23 mouse cellular contexts compared by ENCODE assay signal in the genomic region with DNA sequence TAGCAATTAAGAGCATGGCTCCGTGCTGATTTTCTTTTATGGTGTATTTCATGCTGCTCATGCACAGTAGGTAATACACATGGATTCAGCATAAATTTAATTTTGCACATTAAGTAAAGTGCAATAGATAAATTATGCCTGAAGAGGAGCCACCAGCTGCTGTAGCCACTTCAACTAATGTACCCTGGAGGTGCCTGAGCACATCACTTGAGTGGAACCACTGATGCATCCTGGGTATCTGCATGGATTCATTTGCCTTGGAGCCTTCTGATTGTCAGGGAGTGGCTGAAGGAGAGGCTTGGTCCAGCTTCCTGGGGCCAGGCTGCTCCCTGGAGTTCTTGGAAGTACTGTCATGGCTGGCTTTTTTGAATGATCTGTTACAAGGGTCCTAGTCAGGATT.
DNase-seq lines count a peak whose midpoint lies in the region; ATAC-seq lines count a peak whose summit lies in the region.
"Had no signal": no experiment of that assay in that cellular context is flagged by ENCODE, and none has a peak within 500 bp of the region (broad histone marks: within the 10 kb centered on the region; RNA-seq: fewer than 3 reads in every experiment).

No protein-coding gene starts in this region.

- no peaks in the 10 kb centered on the region for H3K27me3 ChIP-seq in forebrain, embryonic 14.5 days (replicated peaks; ENCODE audit: control insufficient read depth, insufficient read depth, low read length)
- no peaks in the 10 kb centered on the region for H3K27me3 ChIP-seq in forebrain, embryonic 13.5 days
- no peaks in the 10 kb centered on the region for H3K27me3 ChIP-seq in neural tube, embryonic 12.5 days (replicated peaks)
- H3K27me3 ChIP-seq in neural tube, embryonic 15.5 days (replicated peaks): no peaks in the 10 kb centered on the region
- H3K27me3 ChIP-seq in neural tube, embryonic 14.5 days (ENCODE audit: control insufficient read depth, insufficient read depth, low read length): no peaks in the 10 kb centered on the region
- H3K27me3 ChIP-seq: CH12.LX; hindbrain, embryonic 12.5 days; hindbrain, embryonic 15.5 days had no signal

- WGBS in forebrain, embryonic 14.5 days: 79% methylated on average over 1 of the region's 1 CpGs
- 78% methylated on average over 1 of the region's 1 CpGs for WGBS in forebrain, embryonic 13.5 days
- 63% methylated on average over 1 of the region's 1 CpGs for WGBS in neural tube, embryonic 12.5 days
- 36% methylated on average over 1 of the region's 1 CpGs for WGBS in neural tube, embryonic 15.5 days
- WGBS in neural tube, embryonic 14.5 days: 48% methylated on average over 1 of the region's 1 CpGs

- no peak overlapping the region for H3K27ac ChIP-seq in forebrain, embryonic 14.5 days (ENCODE audit: low read depth, low read length)
- no peak overlapping the region for H3K27ac ChIP-seq in forebrain, embryonic 13.5 days
- H3K27ac ChIP-seq in neural tube, embryonic 12.5 days: no peak overlapping the region
- no peak overlapping the region for H3K27ac ChIP-seq in neural tube, embryonic 15.5 days (replicated peaks)
- no peak overlapping the region for H3K27ac ChIP-seq in neural tube, embryonic 14.5 days (ENCODE audit: low read depth, low read length)
- H3K27ac ChIP-seq: forebrain, embryonic 10.5 days; gastrocnemius, adult 2 months; hindbrain, embryonic 12.5 days; hindbrain, embryonic 15.5 days had no signal

- no peaks in the 10 kb centered on the region for H3K36me3 ChIP-seq in forebrain, embryonic 14.5 days (ENCODE audit: control insufficient read depth, insufficient read depth, low read length)
- no peaks in the 10 kb centered on the region for H3K36me3 ChIP-seq in forebrain, embryonic 13.5 days (ENCODE audit: poor library complexity, severe bottlenecking)
- no peaks in the 10 kb centered on the region for H3K36me3 ChIP-seq in neural tube, embryonic 12.5 days
- H3K36me3 ChIP-seq in neural tube, embryonic 15.5 days: no peaks in the 10 kb centered on the region
- no peaks in the 10 kb centered on the region for H3K36me3 ChIP-seq in neural tube, embryonic 14.5 days (ENCODE audit: control insufficient read depth, insufficient read depth, low read length)
- H3K36me3 ChIP-seq: forebrain, embryonic 10.5 days; G1E; hindbrain, embryonic 12.5 days; hindbrain, embryonic 15.5 days had no signal

- H3K9ac ChIP-seq in forebrain, embryonic 14.5 days (ENCODE audit: low read length): no peak overlapping the region
- H3K9ac ChIP-seq in forebrain, embryonic 13.5 days: no peak overlapping the region
- no peak overlapping the region for H3K9ac ChIP-seq in neural tube, embryonic 12.5 days
- no peak overlapping the region for H3K9ac ChIP-seq in neural tube, embryonic 15.5 days (replicated peaks)
- no peak overlapping the region for H3K9ac ChIP-seq in neural tube, embryonic 14.5 days (replicated peaks; ENCODE audit: low read depth, low read length)
- H3K9ac ChIP-seq: hindbrain, embryonic 12.5 days; hindbrain, embryonic 15.5 days had no signal

- DNase-seq in forebrain, embryonic 14.5 days (ENCODE audit: low spot score): peak; percentile 11
- DNase-seq in MN1 (ENCODE audit: low spot score): peak; percentile 16
- no peak for DNase-seq in right cerebral cortex, adult 18-20 months
- DNase-seq: adrenal gland, adult 8-10 months; adrenal gland, postnatal 25 days; B cell, adult 2 months; cerebellum, adult 18-20 months; cerebellum, adult 9-10 months; cerebellum, postnatal 14 days; gastrocnemius, adult 2 months; gastrocnemius, postnatal 14 days; heart, adult 11 months had no signal

- no peak overlapping the region for H3K4me2 ChIP-seq in forebrain, embryonic 14.5 days (ENCODE audit: low read length)
- H3K4me2 ChIP-seq in forebrain, embryonic 13.5 days: no peak overlapping the region
- H3K4me2 ChIP-seq in neural tube, embryonic 12.5 days (replicated peaks): no peak overlapping the region
- H3K4me2 ChIP-seq in neural tube, embryonic 15.5 days: no peak overlapping the region
- no peak overlapping the region for H3K4me2 ChIP-seq in neural tube, embryonic 14.5 days (ENCODE audit: low read depth, low read length)
- H3K4me2 ChIP-seq: heart, embryonic 11.5 days; hindbrain, embryonic 12.5 days; hindbrain, embryonic 15.5 days had no signal

- no peak overlapping the region for H3K4me3 ChIP-seq in forebrain, embryonic 14.5 days (ENCODE audit: low read depth, low read length)
- no peak overlapping the region for H3K4me3 ChIP-seq in forebrain, embryonic 13.5 days
- no peak overlapping the region for H3K4me3 ChIP-seq in neural tube, embryonic 12.5 days
- H3K4me3 ChIP-seq in neural tube, embryonic 15.5 days (replicated peaks): no peak overlapping the region
- H3K4me3 ChIP-seq in neural tube, embryonic 14.5 days (ENCODE audit: low read depth, low read length): no peak overlapping the region
- H3K4me3 ChIP-seq: forebrain, embryonic 10.5 days; gastrocnemius, adult 2 months; hindbrain, embryonic 12.5 days; hindbrain, embryonic 15.5 days had no signal

- no peaks in the 10 kb centered on the region for H3K9me3 ChIP-seq in forebrain, embryonic 14.5 days (replicated peaks; ENCODE audit: control insufficient read depth, low read length)
- H3K9me3 ChIP-seq in forebrain, embryonic 13.5 days (replicated peaks): no peaks in the 10 kb centered on the region
- no peaks in the 10 kb centered on the region for H3K9me3 ChIP-seq in neural tube, embryonic 12.5 days
- no peaks in the 10 kb centered on the region for H3K9me3 ChIP-seq in neural tube, embryonic 15.5 days (replicated peaks)
- H3K9me3 ChIP-seq in neural tube, embryonic 14.5 days (ENCODE audit: control insufficient read depth, low read length): no peaks in the 10 kb centered on the region
- H3K9me3 ChIP-seq: forebrain, embryonic 10.5 days; G1E; hindbrain, embryonic 12.5 days; hindbrain, embryonic 15.5 days had no signal

- H3K4me1 ChIP-seq in forebrain, embryonic 14.5 days (ENCODE audit: control insufficient read depth, insufficient read depth, low read length): no peaks in the 10 kb centered on the region
- H3K4me1 ChIP-seq in forebrain, embryonic 13.5 days: peaks cover 7% of the 10 kb centered on the region; the same call in 1 of the 2 replicates
- H3K4me1 ChIP-seq in neural tube, embryonic 12.5 days: 0 out of 2 replicates have a peak, but pooled peaks cover 5% of the 10 kb centered on the region
- H3K4me1 ChIP-seq in neural tube, embryonic 15.5 days: no peaks in the 10 kb centered on the region
- H3K4me1 ChIP-seq in neural tube, embryonic 14.5 days (ENCODE audit: control insufficient read depth, insufficient read depth, low read length): no peaks in the 10 kb centered on the region
- H3K4me1 ChIP-seq: hindbrain, embryonic 15.5 days had no signal

- ATAC-seq in forebrain, embryonic 14.5 days: no peak
- ATAC-seq in forebrain, embryonic 13.5 days: no peak
- ATAC-seq in neural tube, embryonic 12.5 days (ENCODE audit: low FRiP score, low read depth): 0 out of 2 replicates have a peak, but pooled peaks have one; percentile 7
- no peak for ATAC-seq in neural tube, embryonic 15.5 days (ENCODE audit: low FRiP score)
- peak; percentile 51; the same call in 1 of the 2 replicates for ATAC-seq in neural tube, embryonic 14.5 days (ENCODE audit: low read depth)
- ATAC-seq: forebrain, embryonic 16.5 days had no signal

Comparison
In these comparisons a context has a peak if more than half of its experiments do, and no peak if none do; other contexts are left out.
1. ATAC-seq: peak in neural tube, embryonic 12.5 days (single experiment) and neural tube, embryonic 14.5 days (single experiment); none in forebrain, embryonic 14.5 days (single experiment), forebrain, embryonic 13.5 days (single experiment) and neural tube, embryonic 15.5 days (single experiment).